Mouse (Mus musculus) G1E-ER4 (cell line): ENCODE data around the gene Nr5a2. TPM values are rescaled to one million over a fixed set of nuclear protein-coding genes. Genes with fewer than 3 reads are reported as not detected.

Experiments
- GATA1 ChIP-seq: IDR thresholded peaks from one replicate; pipeline ENCODE4 v1.8.0; 2012; ENCODE audit warnings: low read length, inconsistent platforms
- polyA plus RNA-seq: library from polyadenylated mRNA; stranded (reverse); fragments of >175 nt; gene quantifications from 2 replicates; pipeline ENCODE4 v1.2.3, GENCODE M21; 2012

The Nr5a2 gene
- polyA plus RNA-seq, 1 experiment = 0.05 TPM

GRCm38 (mm10) chr1:136839202-136839601 is 121.0 kb downstream of the Nr5a2 start:
- no peak for TF ChIP-seq GATA1

DNA sequence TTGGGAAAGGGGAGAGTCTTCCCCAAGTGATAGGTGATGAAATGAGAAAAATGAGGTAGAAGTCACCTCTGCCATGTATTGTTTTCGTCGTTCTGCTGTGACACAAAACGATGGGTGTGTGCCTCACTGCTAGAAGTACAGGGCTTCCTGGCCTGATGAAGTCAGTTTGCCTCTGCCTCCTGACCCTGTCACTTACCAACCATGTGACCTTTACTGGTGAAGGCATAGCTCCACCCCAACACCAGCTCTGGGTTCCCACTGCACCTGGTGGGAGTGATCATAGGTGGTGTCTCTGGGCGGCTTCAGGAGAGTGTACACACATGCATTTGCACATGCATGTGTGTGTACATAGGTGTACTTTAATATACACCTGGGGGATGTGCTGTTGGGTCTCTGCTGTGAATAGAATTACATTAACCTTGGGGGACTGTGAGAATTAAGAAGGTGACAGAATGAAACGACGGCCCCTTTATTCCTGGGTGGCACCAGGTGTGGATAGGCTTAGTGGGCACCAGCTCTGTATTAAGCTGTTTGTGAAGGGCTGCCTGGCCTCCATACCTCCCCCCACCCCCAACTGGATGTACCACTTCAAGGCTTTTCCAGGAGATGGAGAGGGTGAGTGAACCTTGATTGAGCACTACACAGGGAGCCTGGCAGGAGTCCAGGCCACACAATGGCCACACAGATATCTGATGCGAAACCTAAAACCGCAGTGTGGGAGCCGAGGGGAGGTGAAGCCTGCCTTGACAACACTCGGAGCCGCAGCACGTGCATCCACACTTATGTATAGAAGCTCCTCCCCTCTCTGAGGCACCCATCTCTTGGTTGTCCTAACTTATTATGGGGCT is 127.7 kb downstream of the Nr5a2 start:
- no peak for TF ChIP-seq GATA1

DNA sequence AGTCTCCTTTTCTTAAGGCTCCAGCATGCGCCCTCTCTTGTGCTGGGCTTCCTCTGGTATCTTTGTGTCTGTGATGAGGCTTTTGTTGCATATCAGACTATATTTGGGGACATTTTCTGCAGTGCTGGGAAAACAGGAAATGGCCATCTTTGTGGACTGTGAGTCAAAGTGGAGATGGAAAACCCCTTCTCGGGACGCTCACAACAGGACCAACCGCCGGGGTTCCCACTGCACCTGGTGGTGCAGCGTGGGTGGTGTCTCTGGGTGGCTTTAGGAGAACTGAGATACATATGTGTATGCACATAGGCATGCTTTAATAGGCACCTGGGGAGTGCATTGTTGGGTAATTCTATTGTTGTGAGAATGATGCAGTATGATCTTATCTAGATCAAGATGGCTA is 129.3 kb downstream of the Nr5a2 start:
- no peak for TF ChIP-seq GATA1

DNA sequence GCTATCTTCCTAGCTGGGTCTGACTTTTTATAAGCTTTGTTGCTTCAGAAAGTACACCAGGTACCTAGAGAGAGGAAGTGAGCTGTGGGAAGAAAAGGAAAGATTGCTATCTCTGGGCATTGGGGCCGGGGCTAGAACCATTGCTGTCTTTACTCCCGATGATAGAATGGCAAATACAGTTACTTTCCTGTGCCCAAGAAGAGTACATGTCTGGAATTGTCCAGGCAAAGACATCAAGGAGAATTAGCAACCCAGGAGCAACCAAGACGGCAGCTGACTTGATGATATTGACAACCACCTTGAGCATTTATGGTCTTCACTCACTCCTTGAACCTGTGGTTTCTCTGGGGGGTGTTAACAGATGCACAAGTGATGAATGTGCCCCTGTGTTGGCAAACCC is 130.3 kb downstream of the Nr5a2 start:
- TF ChIP-seq GATA1 = no peak

- no peak for TF ChIP-seq GATA1
These were observed 136.4 kb downstream of the Nr5a2 start for GRCm38 (mm10) chr1:136823897-136824296.

DNA sequence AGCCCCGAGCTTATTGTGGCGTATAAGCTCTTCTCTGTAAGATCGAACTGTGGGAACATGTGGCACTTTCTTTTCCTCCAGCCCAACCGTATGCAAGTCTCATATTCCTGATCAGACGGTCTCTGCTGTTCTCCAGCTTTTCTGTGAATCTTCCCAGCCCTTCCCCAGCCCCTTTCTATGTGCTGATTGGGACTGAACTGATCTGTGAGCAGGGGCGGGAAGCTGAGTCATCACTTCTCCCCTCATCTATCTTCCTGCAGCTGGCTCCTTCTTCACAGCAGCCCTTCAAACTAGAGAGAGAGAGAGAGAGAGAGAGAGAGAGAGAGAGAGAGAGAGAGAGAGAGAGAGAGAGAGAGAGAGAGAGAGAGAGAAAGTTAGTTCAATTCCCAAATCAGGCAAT is 159.6 kb downstream of the Nr5a2 start:
- TF ChIP-seq GATA1 = no peak

GRCm38 (mm10) chr1:136796361-136797090 is 163.7 kb downstream of the Nr5a2 start:
- TF ChIP-seq GATA1 = no peak
